Mouse (Mus musculus) heart, adult 8-10 months (tissue): ENCODE data around the gene Spock1. TPM values are rescaled to one million over a fixed set of nuclear protein-coding genes. Genes with fewer than 3 reads are reported as not detected.

Experiments used
- DNase-seq: peaks from one replicate; pipeline ENCODE4 v3.0.0; 2022; ENCODE audit warnings: low spot score
- total RNA-seq, 4 experiments: library from RNA; stranded (reverse); gene quantifications; 2 replicates each; pipeline ENCODE4 v1.2.4; 2022

The Spock1 gene
- total RNA-seq, result under 1 TPM in 3 of 4 experiments, not detected in 1; 0.25 to 0.53 (median 0.27) TPM

- peak; percentile 53 for DNase-seq
Observed at GRCm38 (mm10) chr13:57908266-57908582, at the start of gene Spock1. Spock1 (minus strand) TSS chr13:57908332.

- no peak for DNase-seq
Observed at GRCm38 (mm10) chr13:57950091-57950490, 42.0 kb upstream of the Spock1 start.

- no peak for DNase-seq
Observed at GRCm38 (mm10) chr13:57949513-57949912, 41.4 kb upstream of the Spock1 start.

GRCm38 (mm10) chr13:57945197-57945596 is 37.1 kb upstream of the Spock1 start:
- no peak for DNase-seq

- no peak for DNase-seq
Observed at GRCm38 (mm10) chr13:57944434-57944833, 36.3 kb upstream of the Spock1 start.

GRCm38 (mm10) chr13:57943900-57944299 is 35.8 kb upstream of the Spock1 start:
- DNase-seq, result no peak

- no peak for DNase-seq
Observed at GRCm38 (mm10) chr13:57937463-57938229, 29.5 kb upstream of the Spock1 start.

- no peak for DNase-seq
Observed at GRCm38 (mm10) chr13:57931998-57932397, 23.9 kb upstream of the Spock1 start.

- DNase-seq, result no peak
Observed at GRCm38 (mm10) chr13:57931376-57931775, 23.2 kb upstream of the Spock1 start.

GRCm38 (mm10) chr13:57930720-57931119 is 22.6 kb upstream of the Spock1 start:
- no peak for DNase-seq

- DNase-seq, result no peak
Observed at GRCm38 (mm10) chr13:57930283-57930682, 22.2 kb upstream of the Spock1 start.

GRCm38 (mm10) chr13:57919947-57920346 is 11.8 kb upstream of the Spock1 start:
- DNase-seq, result no peak

GRCm38 (mm10) chr13:57911171-57911570 is 3.0 kb upstream of the Spock1 start:
- peak; percentile 27 for DNase-seq

- DNase-seq, result no peak
Observed at GRCm38 (mm10) chr13:57907428-57908265, 485 bp downstream of the Spock1 start.

GRCm38 (mm10) chr13:57894597-57894996 is 13.5 kb downstream of the Spock1 start:
- no peak for DNase-seq

- no peak for DNase-seq
Observed at GRCm38 (mm10) chr13:57889708-57890107, 18.4 kb downstream of the Spock1 start.

- DNase-seq, result no peak
Observed at GRCm38 (mm10) chr13:57889050-57889449, 19.1 kb downstream of the Spock1 start.

- no peak for DNase-seq
Observed at GRCm38 (mm10) chr13:57879817-57880216, 28.3 kb downstream of the Spock1 start.

- no peak for DNase-seq
Observed at GRCm38 (mm10) chr13:57878797-57879196, 29.3 kb downstream of the Spock1 start.

- no peak for DNase-seq
Observed at GRCm38 (mm10) chr13:57877782-57878181, 30.4 kb downstream of the Spock1 start.

- DNase-seq, result no peak
Observed at GRCm38 (mm10) chr13:57876966-57877365, 31.2 kb downstream of the Spock1 start.

GRCm38 (mm10) chr13:57870058-57870457 is 38.1 kb downstream of the Spock1 start:
- no peak for DNase-seq

GRCm38 (mm10) chr13:57867586-57867985 is 40.5 kb downstream of the Spock1 start:
- no peak for DNase-seq
